Mouse (Mus musculus) testis, adult 2 months (tissue): ENCODE data around the gene Hist1h2bq.

ENCODE experiments used
- CTCF ChIP-seq: fragments of 200-500 bp; IDR thresholded peaks from 2 replicates; pipeline ENCODE4 v1.5.1; 2012; ENCODE audit warnings: low read depth, mild to moderate bottlenecking, inconsistent platforms, low read length, moderate library complexity; ENCODE audit not compliant: control insufficient read depth, insufficient read depth, insufficient replicate concordance
- POLR2A ChIP-seq: fragments of 200-500 bp; IDR thresholded peaks from 2 replicates; pipeline ENCODE4 v1.6.1; 2012; ENCODE audit warnings: low read depth, mild to moderate bottlenecking, inconsistent platforms, low read length, moderate library complexity; ENCODE audit not compliant: control insufficient read depth

DNA sequence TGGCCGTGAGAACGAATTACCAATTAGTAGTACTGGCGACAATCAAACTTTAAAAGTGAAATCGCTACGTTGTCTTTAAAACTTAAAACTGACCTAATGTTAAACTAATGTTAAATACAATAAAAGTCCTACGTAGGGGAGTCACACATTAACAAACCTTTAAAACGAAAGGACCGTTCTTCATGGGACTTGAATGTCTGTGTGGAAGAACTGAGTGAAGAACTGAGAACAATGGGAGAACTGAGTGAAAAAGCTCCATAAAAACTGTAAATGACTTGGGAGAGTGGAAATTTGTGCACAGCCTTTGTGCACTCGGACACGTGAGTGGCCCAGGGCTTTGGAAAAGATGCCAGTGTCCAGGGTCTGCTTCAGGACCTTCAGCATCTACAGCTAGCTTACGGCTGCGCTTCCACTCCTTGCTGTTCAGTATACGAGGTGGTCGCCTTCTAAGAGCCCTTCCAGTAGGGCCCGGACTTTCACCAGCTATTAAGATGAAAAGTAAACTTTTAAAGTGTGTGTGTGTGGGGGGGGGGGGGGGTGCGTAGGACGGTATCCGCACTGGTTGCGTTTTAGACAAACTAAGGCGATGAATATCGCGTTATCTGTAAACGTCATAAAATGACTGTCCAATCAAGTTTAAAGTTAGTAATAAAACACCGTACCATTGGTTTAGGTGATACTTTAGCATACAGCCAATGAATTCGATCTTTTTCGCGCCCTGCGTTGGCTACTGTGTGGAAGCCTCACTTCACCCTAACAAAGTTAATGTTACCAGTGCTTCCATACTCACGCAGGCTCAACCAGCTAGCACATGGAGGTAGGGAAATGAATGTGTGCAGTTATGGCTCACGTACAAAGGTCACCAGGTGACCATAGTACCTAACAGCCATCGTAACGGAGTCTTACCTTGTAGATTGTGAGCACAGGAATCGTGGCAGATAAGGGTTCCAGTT is 30.9 kb downstream of the Hist1h2bq start:
- no peak for TF ChIP-seq POLR2A
- TF ChIP-seq CTCF: no peak
